Mouse (Mus musculus) C2C12 (cell line): Measurements from ENCODE around the gene Fam13c. TPM values are rescaled to one million over a fixed set of nuclear protein-coding genes. Genes with fewer than 3 reads are reported as not detected.

Experiments
- H3K27me3 ChIP-seq: one replicate; pipeline ENCODE4 v1.6.1; 2011; ENCODE audit not compliant: control insufficient read depth, insufficient read depth, insufficient read length
- H3K36me3 ChIP-seq: one replicate; pipeline ENCODE4 v1.6.1; 2011; ENCODE audit not compliant: control insufficient read depth, insufficient read depth
- H3K4me3 ChIP-seq: one replicate; pipeline ENCODE4 v1.5.1; 2011; ENCODE audit warnings: mild to moderate bottlenecking, control low read depth; ENCODE audit not compliant: poor library complexity, insufficient read depth, severe bottlenecking
- H3K79me2 ChIP-seq: one replicate; pipeline ENCODE4 v1.6.1; 2011; ENCODE audit not compliant: control insufficient read depth, insufficient read depth
- H3K79me3 ChIP-seq: one replicate; pipeline ENCODE4 v1.6.1; 2011; ENCODE audit warnings: low read depth, control low read depth
- H3ac ChIP-seq: one replicate; pipeline ENCODE3; 2011; ENCODE audit warnings: low read depth; ENCODE audit not compliant: control insufficient read depth, insufficient read length
- CEBPB ChIP-seq: IDR thresholded peaks from one replicate; pipeline ENCODE4 v1.6.1; 2011; ENCODE audit warnings: low read depth, mild to moderate bottlenecking, control low read depth, moderate library complexity
- CTCF ChIP-seq: IDR thresholded peaks from one replicate; pipeline ENCODE4 v1.5.1; 2011; ENCODE audit not compliant: control insufficient read depth, insufficient read depth, insufficient read length
- FOSL1 ChIP-seq: IDR thresholded peaks from one replicate; pipeline ENCODE4 v1.8.0; 2011; ENCODE audit warnings: mild to moderate bottlenecking, low read length; ENCODE audit not compliant: poor library complexity, insufficient read depth, severe bottlenecking
- MAX ChIP-seq: IDR thresholded peaks from one replicate; pipeline ENCODE4 v1.6.1; 2011; ENCODE audit warnings: mild to moderate bottlenecking, control low read depth
- MYOD1 ChIP-seq: IDR thresholded peaks from one replicate; pipeline ENCODE4 v1.6.1; 2011; ENCODE audit warnings: low read depth; ENCODE audit not compliant: control insufficient read depth, insufficient read length
- MYOG ChIP-seq: IDR thresholded peaks from one replicate; pipeline ENCODE4 v1.6.1; 2011; ENCODE audit not compliant: control insufficient read depth, insufficient read length; ENCODE audit errors: extremely low read depth
- USF1 ChIP-seq: IDR thresholded peaks from one replicate; pipeline ENCODE4 v1.6.1; 2011; ENCODE audit warnings: low read depth, mild to moderate bottlenecking, control low read depth, moderate library complexity
- polyA plus RNA-seq: library from polyadenylated mRNA; unstranded; fragments of >200 nt; fragmentation: generic; extraction: Trizol; gene quantifications from one replicate; pipeline ENCODE4 v1.2.1, GENCODE M21; 2012; ENCODE audit warnings: missing spikeins

Fam13c gene
- polyA plus RNA-seq, 1 experiment = 0.98 TPM

DNA sequence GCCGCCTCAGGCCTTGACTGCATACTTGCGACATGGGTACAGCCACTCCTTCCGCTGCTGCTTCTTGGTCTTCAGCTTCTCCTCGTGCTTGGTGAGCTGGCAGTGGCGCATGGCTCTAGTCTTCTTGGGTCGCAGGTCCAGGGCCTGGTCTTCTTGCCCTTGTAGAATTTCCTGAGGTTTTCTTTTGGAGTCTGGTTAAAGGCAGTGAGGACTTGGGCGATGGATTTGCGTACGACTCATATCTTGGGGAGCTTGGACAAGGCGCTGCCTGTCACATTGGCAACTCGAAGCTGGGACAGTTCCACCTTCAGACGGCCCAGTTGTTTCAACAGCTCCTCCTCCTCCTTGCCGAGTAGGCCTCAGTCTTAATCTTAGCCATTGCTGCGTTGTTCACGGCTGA is 64.6 kb downstream of the Fam13c start:
- TF ChIP-seq MYOG (no peak), CEBPB (no peak), MYOD1 (no peak), FOSL1 (no peak), USF1 (no peak), CTCF (no peak), MAX (no peak)

GRCm38 (mm10) chr10:70505395-70505794 is 65.1 kb downstream of the Fam13c start:
- no peaks in the 10 kb centered on the region for H3K79me3 ChIP-seq
- H3K4me3 ChIP-seq = no peak overlapping the region
- H3ac ChIP-seq = no peak overlapping the region
- TF ChIP-seq FOSL1 (no peak), MYOG (no peak), MYOD1 (no peak), MAX (no peak), USF1 (no peak), CTCF (no peak), CEBPB (no peak)
- H3K36me3 ChIP-seq = no peaks in the 10 kb centered on the region
- H3K79me2 ChIP-seq = no peaks in the 10 kb centered on the region
- no peaks in the 10 kb centered on the region for H3K27me3 ChIP-seq

More for the DNA sequence above, 64.6 kb downstream of the Fam13c start:
- H3K4me3 ChIP-seq = no peak overlapping the region
- no peaks in the 10 kb centered on the region for H3K79me3 ChIP-seq
- no peaks in the 10 kb centered on the region for H3K79me2 ChIP-seq
- H3ac ChIP-seq = no peak overlapping the region
- H3K27me3 ChIP-seq = no peaks in the 10 kb centered on the region
- no peaks in the 10 kb centered on the region for H3K36me3 ChIP-seq

- Histone ChIP-seq H3K36me3 (no peaks in the 10 kb centered on the region), H3K4me3 (no peak overlapping the region), H3K79me3 (no peaks in the 10 kb centered on the region), H3K27me3 (no peaks in the 10 kb centered on the region), H3ac (no peak overlapping the region), H3K79me2 (no peaks in the 10 kb centered on the region)
- TF ChIP-seq MYOG = no peak
- no peak for TF ChIP-seq USF1
- TF ChIP-seq MAX = no peak
- TF ChIP-seq MYOD1 = no peak
- TF ChIP-seq FOSL1 = no peak
- no peak for TF ChIP-seq CTCF
- no peak for TF ChIP-seq CEBPB
These were observed 65.6 kb downstream of the Fam13c start for GRCm38 (mm10) chr10:70505842-70506241.

- H3K4me3 ChIP-seq = no peak overlapping the region
- no peak for TF ChIP-seq USF1
- no peak for TF ChIP-seq CTCF
- no peak for TF ChIP-seq MYOD1
- TF ChIP-seq CEBPB = no peak
- TF ChIP-seq FOSL1 = no peak
- TF ChIP-seq MYOG = no peak
- no peak for TF ChIP-seq MAX
These were observed 66.4 kb downstream of the Fam13c start for GRCm38 (mm10) chr10:70506499-70507168.

GRCm38 (mm10) chr10:70507880-70508279 is 67.6 kb downstream of the Fam13c start:
- H3ac ChIP-seq = no peak overlapping the region
- no peaks in the 10 kb centered on the region for H3K79me2 ChIP-seq
- H3K27me3 ChIP-seq = no peaks in the 10 kb centered on the region
- TF ChIP-seq MAX (no peak), CEBPB (no peak), MYOD1 (no peak), USF1 (no peak), MYOG (no peak), CTCF (no peak), FOSL1 (no peak)
- H3K36me3 ChIP-seq = no peaks in the 10 kb centered on the region
- H3K79me3 ChIP-seq = no peaks in the 10 kb centered on the region
- H3K4me3 ChIP-seq = no peak overlapping the region

More at GRCm38 (mm10) chr10:70506499-70507168, 66.4 kb downstream of the Fam13c start:
- Histone ChIP-seq H3ac (no peak overlapping the region), H3K36me3 (no peaks in the 10 kb centered on the region), H3K27me3 (no peaks in the 10 kb centered on the region), H3K79me3 (no peaks in the 10 kb centered on the region), H3K79me2 (no peaks in the 10 kb centered on the region)
